Mouse (Mus musculus): ENCODE data around the gene Psg29.

Psg29 gene

GRCm38 (mm10) chr7:17203177-17203576, at the start of gene Psg29:
Gene Psg29, plus strand, starts transcription at chr7:17203477.
- DNase-seq (ENCODE audit: low spot score in 2 of 2), result no peak

- DNase-seq (ENCODE audit: low spot score in 2 of 2), result peak in 1 of 2 experiments; percentile 6
These were observed 47.6 kb upstream of the Psg29 start for GRCm38 (mm10) chr7:17155634-17156033.

- no peak for DNase-seq (ENCODE audit: low spot score in 2 of 2)
These were observed 46.2 kb upstream of the Psg29 start for GRCm38 (mm10) chr7:17156885-17157677.

GRCm38 (mm10) chr7:17159011-17159410, 44.3 kb upstream of the Psg29 start:
- no peak for DNase-seq (ENCODE audit: low spot score in 2 of 2)

GRCm38 (mm10) chr7:17171827-17172226, 31.4 kb upstream of the Psg29 start:
- DNase-seq (ENCODE audit: low spot score in 2 of 2), result no peak

- DNase-seq (ENCODE audit: low spot score in 2 of 2), result no peak
These were observed 2.4 kb downstream of the Psg29 start for GRCm38 (mm10) chr7:17205530-17206184.
